Comparison of ENCODE assay signal across 7 mouse cellular contexts in genomic region chr8:123066101-123066683, GRCm38 (mm10). TPM values are rescaled to one million over a fixed set of nuclear protein-coding genes. Genes with fewer than 3 reads are reported as not detected.
DNase-seq lines count a peak whose midpoint lies in the region; ATAC-seq and TF ChIP-seq lines count a peak whose summit lies in the region.

No protein-coding gene starts in this region.

- no peaks in the 10 kb centered on the region for H3K9me3 ChIP-seq in neural tube, embryonic 11.5 days (ENCODE audit: control insufficient read depth, low read length)
- H3K9me3 ChIP-seq in embryonic facial prominence, embryonic 11.5 days (replicated peaks; ENCODE audit: control insufficient read depth, low read length), result no peaks in the 10 kb centered on the region
- no peaks in the 10 kb centered on the region for H3K9me3 ChIP-seq in midbrain, postnatal 0 days (ENCODE audit: low read length)

- H3K27ac ChIP-seq in neural tube, embryonic 11.5 days (ENCODE audit: low read depth, low read length), result peak overlapping the region; percentile 81; the same call in 1 of the 2 replicates
- H3K27ac ChIP-seq in embryonic facial prominence, embryonic 11.5 days (replicated peaks; ENCODE audit: low read depth, low read length), result peak overlapping the region; percentile 80
- H3K27ac ChIP-seq in midbrain, postnatal 0 days (ENCODE audit: low read depth, low read length), result peak overlapping the region; percentile 93

- no peaks in the 10 kb centered on the region for H3K27me3 ChIP-seq in neural tube, embryonic 11.5 days (ENCODE audit: control insufficient read depth, insufficient read depth, low read length)
- no peaks in the 10 kb centered on the region for H3K27me3 ChIP-seq in embryonic facial prominence, embryonic 11.5 days (ENCODE audit: control insufficient read depth, insufficient read depth, low read length)
- no peaks in the 10 kb centered on the region for H3K27me3 ChIP-seq in midbrain, postnatal 0 days (ENCODE audit: insufficient read depth, low read length)

- peak overlapping the region; percentile 89 for H3K9ac ChIP-seq in neural tube, embryonic 11.5 days (ENCODE audit: low read length)
- H3K9ac ChIP-seq in embryonic facial prominence, embryonic 11.5 days (replicated peaks; ENCODE audit: low read length), result peak overlapping the region; percentile 97
- peak overlapping the region; percentile 84 for H3K9ac ChIP-seq in midbrain, postnatal 0 days (replicated peaks; ENCODE audit: low read length, poor library complexity, severe bottlenecking)

- no peak for ATAC-seq in neural tube, embryonic 11.5 days (ENCODE audit: insufficient read depth, low FRiP score, low TSS enrichment)
- no peak for ATAC-seq in embryonic facial prominence, embryonic 11.5 days (replicated peaks; ENCODE audit: insufficient number of reproducible peaks, low FRiP score, low TSS enrichment, low read depth)
- ATAC-seq in midbrain, postnatal 0 days (ENCODE audit: low FRiP score), result no peak
- no peak for ATAC-seq in activated CD4-positive, CD25-positive, alpha-beta regulatory T cell, adult 4 months

- H3K4me1 ChIP-seq in neural tube, embryonic 11.5 days (ENCODE audit: control insufficient read depth, insufficient read depth, low read length), result peaks cover 11% of the 10 kb centered on the region; the same call in 1 of the 2 replicates
- 0 out of 2 replicates have a peak, but pooled peaks cover 2% of the 10 kb centered on the region for H3K4me1 ChIP-seq in embryonic facial prominence, embryonic 11.5 days (ENCODE audit: control insufficient read depth, insufficient read depth, low read length)
- peaks cover 5% of the 10 kb centered on the region; the same call in 1 of the 2 replicates for H3K4me1 ChIP-seq in midbrain, postnatal 0 days (ENCODE audit: insufficient read depth, low read length)

- 46% methylated on average over 7 of the region's 7 CpGs for WGBS in neural tube, embryonic 11.5 days
- 36% methylated on average over 7 of the region's 7 CpGs for WGBS in embryonic facial prominence, embryonic 11.5 days
- WGBS in midbrain, postnatal 0 days, result 38% methylated on average over 7 of the region's 7 CpGs

- DNase-seq in neural tube, embryonic 11.5 days (ENCODE audit: low spot score), result no peak
- DNase-seq in neural tube, embryonic 10.5 days (ENCODE audit: extremely low spot score, low spot score), result no peak
- DNase-seq in embryonic facial prominence, embryonic 11.5 days (ENCODE audit: low spot score), result peak; percentile 55
- DNase-seq in hindlimb bud, embryonic 11.5 days (ENCODE audit: extremely low spot score, low read depth, low spot score), result peak; percentile 20
- DNase-seq in midbrain, postnatal 0 days (ENCODE audit: low spot score), result peak; percentile 19
- no peak for DNase-seq in frontal cortex, postnatal 36 days (ENCODE audit: low spot score in 2 of 2)

- H3K4me2 ChIP-seq in neural tube, embryonic 11.5 days (ENCODE audit: low read depth), result peak overlapping the region; percentile 51
- H3K4me2 ChIP-seq in embryonic facial prominence, embryonic 11.5 days (ENCODE audit: low read depth, low read length), result peak overlapping the region; percentile 68
- H3K4me2 ChIP-seq in midbrain, postnatal 0 days (ENCODE audit: low read depth, low read length, poor library complexity, severe bottlenecking), result peak overlapping the region; percentile 67

- peaks cover 3% of the 10 kb centered on the region for H3K36me3 ChIP-seq in neural tube, embryonic 11.5 days (ENCODE audit: control insufficient read depth, insufficient read depth, low read length)
- no peaks in the 10 kb centered on the region for H3K36me3 ChIP-seq in embryonic facial prominence, embryonic 11.5 days (replicated peaks; ENCODE audit: control insufficient read depth, insufficient read depth, low read depth, low read length)
- H3K36me3 ChIP-seq in midbrain, postnatal 0 days (ENCODE audit: insufficient read depth, low read length), result peaks cover under 1% of the 10 kb centered on the region; the same call in 1 of the 2 replicates

- peak; percentile 50 for TF ChIP-seq CTCF in midbrain, postnatal 0 days (IDR thresholded peaks at IDR 0.05)

- H3K4me3 ChIP-seq in neural tube, embryonic 11.5 days (ENCODE audit: low read depth, low read length), result peak overlapping the region; percentile 83
- peak overlapping the region; percentile 93 for H3K4me3 ChIP-seq in embryonic facial prominence, embryonic 11.5 days (ENCODE audit: low read depth, low read length)
- H3K4me3 ChIP-seq in midbrain, postnatal 0 days (ENCODE audit: low read depth, low read length), result peak overlapping the region; percentile 97

RNA-seq across cellular contexts. Expression of gene Spg7, which starts 3.5 kb away (rescaled TPM):
- polyA plus RNA-seq in neural tube, embryonic 11.5 days (2014; fragmentation: Nextera tagmentation; extraction: Ambion mirVana), result 45.3 and 47.7 TPM in 2 replicates
- 35.4 and 37.5 TPM in 2 replicates for polyA plus RNA-seq in embryonic facial prominence, embryonic 11.5 days (2014; fragmentation: Nextera tagmentation; extraction: Ambion mirVana)
- total RNA-seq in midbrain, postnatal 0 days (2014; rRNA removed), result 47.2 and 64.3 TPM in 2 replicates
- 50.1 and 51.3 TPM in 2 replicates for polyA plus RNA-seq in midbrain, postnatal 0 days (2015; fragmentation: Nextera tagmentation; extraction: Ambion mirVana)
- 10 to 100 TPM; 11.4 to 21.1 TPM for polyA plus RNA-seq in activated CD4-positive, CD25-positive, alpha-beta regulatory T cell, adult 4 months (2017; shearing (Covaris generic))

RNA-seq across cellular contexts. Expression of gene Ankrd11, which starts 24.1 kb away (rescaled TPM):
- polyA plus RNA-seq in neural tube, embryonic 11.5 days (2014; fragmentation: Nextera tagmentation; extraction: Ambion mirVana), result 83.2 and 88.3 TPM in 2 replicates
- 58.8 and 71.8 TPM in 2 replicates for polyA plus RNA-seq in embryonic facial prominence, embryonic 11.5 days (2014; fragmentation: Nextera tagmentation; extraction: Ambion mirVana)
- 92.5 and 98.3 TPM in 2 replicates for total RNA-seq in midbrain, postnatal 0 days (2014; rRNA removed)
- 62.2 and 78.7 TPM in 2 replicates for polyA plus RNA-seq in midbrain, postnatal 0 days (2015; fragmentation: Nextera tagmentation; extraction: Ambion mirVana)
- polyA plus RNA-seq in activated CD4-positive, CD25-positive, alpha-beta regulatory T cell, adult 4 months (2017; shearing (Covaris generic)), result 10 to 100 TPM; 75.8 to 77.3 TPM

RNA-seq across cellular contexts. Expression of gene Rpl13, which starts 36.0 kb away (rescaled TPM):
- 1,194 and 1,271 TPM in 2 replicates for polyA plus RNA-seq in neural tube, embryonic 11.5 days (2014; fragmentation: Nextera tagmentation; extraction: Ambion mirVana)
- polyA plus RNA-seq in embryonic facial prominence, embryonic 11.5 days (2014; fragmentation: Nextera tagmentation; extraction: Ambion mirVana), result 1,667 and 1,682 TPM in 2 replicates
- total RNA-seq in midbrain, postnatal 0 days (2014; rRNA removed), result 2,117 and 2,785 TPM in 2 replicates
- 801 and 821 TPM in 2 replicates for polyA plus RNA-seq in midbrain, postnatal 0 days (2015; fragmentation: Nextera tagmentation; extraction: Ambion mirVana)
- polyA plus RNA-seq in activated CD4-positive, CD25-positive, alpha-beta regulatory T cell, adult 4 months (2017; shearing (Covaris generic)), result 1,000 to 10,000 TPM; 2,503 to 2,608 TPM

RNA-seq across cellular contexts. Expression of gene Cpne7, which starts 51.0 kb away (rescaled TPM):
- polyA plus RNA-seq in neural tube, embryonic 11.5 days (2014; fragmentation: Nextera tagmentation; extraction: Ambion mirVana), result 0.40 TPM in 1 of 2 replicates, not detected in the other
- 0.34 and 0.46 TPM in 2 replicates for polyA plus RNA-seq in embryonic facial prominence, embryonic 11.5 days (2014; fragmentation: Nextera tagmentation; extraction: Ambion mirVana)
- total RNA-seq in midbrain, postnatal 0 days (2014; rRNA removed), result 29.2 and 33.0 TPM in 2 replicates
- 28.0 and 29.1 TPM in 2 replicates for polyA plus RNA-seq in midbrain, postnatal 0 days (2015; fragmentation: Nextera tagmentation; extraction: Ambion mirVana)
- 1 to 10 TPM in 1 of 2 experiments, under 1 TPM in 1; 0.65 to 2.2 TPM for polyA plus RNA-seq in activated CD4-positive, CD25-positive, alpha-beta regulatory T cell, adult 4 months (2017; shearing (Covaris generic))

Comparison
In these comparisons a context has a peak if more than half of its experiments do, and no peak if none do; other contexts are left out.
1. DNase-seq: peak in embryonic facial prominence, embryonic 11.5 days (single experiment), hindlimb bud, embryonic 11.5 days (single experiment) and midbrain, postnatal 0 days (single experiment); none in neural tube, embryonic 11.5 days (single experiment), neural tube, embryonic 10.5 days (single experiment) and frontal cortex, postnatal 36 days (0 of 2).
2. Peak in every context shown above with its lines, with median percentiles within 50 percentile points of each other: H3K27ac ChIP-seq, H3K4me2 ChIP-seq, H3K4me3 ChIP-seq and H3K9ac ChIP-seq.